9 mouse cellular contexts compared by ENCODE assay signal in genomic region chr5:105655100-105655734, GRCm38 (mm10). TPM values are rescaled to one million over a fixed set of nuclear protein-coding genes. Genes with fewer than 3 reads are reported as not detected.
DNase-seq lines count a peak whose midpoint lies in the region; ATAC-seq and TF ChIP-seq lines count a peak whose summit lies in the region.
"Had no signal": no experiment of that assay in that cellular context is flagged by ENCODE, and none has a peak within 500 bp of the region (broad histone marks: within the 10 kb centered on the region; RNA-seq: fewer than 3 reads in every experiment).

No protein-coding gene starts in this region.

- H3K4me2 ChIP-seq in heart, postnatal 0 days (ENCODE audit: low read depth, low read length), result no peak overlapping the region
- H3K4me2 ChIP-seq in hindbrain, embryonic 12.5 days (replicated peaks), result no peak overlapping the region
- no peak overlapping the region for H3K4me2 ChIP-seq in midbrain, embryonic 15.5 days

- no peak overlapping the region for H3K27ac ChIP-seq in heart, postnatal 0 days (ENCODE audit: low read depth)
- no peak overlapping the region for H3K27ac ChIP-seq in hindbrain, embryonic 12.5 days
- H3K27ac ChIP-seq in midbrain, embryonic 15.5 days, result no peak overlapping the region

- WGBS in heart, postnatal 0 days, result 70% methylated on average over 12 of the region's 12 CpGs
- 72% methylated on average over 12 of the region's 12 CpGs for WGBS in hindbrain, embryonic 12.5 days
- 66% methylated on average over 12 of the region's 12 CpGs for WGBS in midbrain, embryonic 15.5 days

- H3K9me3 ChIP-seq in heart, postnatal 0 days (replicated peaks; ENCODE audit: control insufficient read depth, low read length), result no peaks in the 10 kb centered on the region
- H3K9me3 ChIP-seq in hindbrain, embryonic 12.5 days (replicated peaks), result no peaks in the 10 kb centered on the region
- no peaks in the 10 kb centered on the region for H3K9me3 ChIP-seq in midbrain, embryonic 15.5 days

- no peak overlapping the region for H3K4me3 ChIP-seq in heart, postnatal 0 days (ENCODE audit: low read depth, low read length)
- no peak overlapping the region for H3K4me3 ChIP-seq in hindbrain, embryonic 12.5 days
- H3K4me3 ChIP-seq in midbrain, embryonic 15.5 days, result no peak overlapping the region

- peaks cover 2% of the 10 kb centered on the region; the same call in 1 of the 2 replicates for H3K4me1 ChIP-seq in heart, postnatal 0 days (ENCODE audit: control insufficient read depth, insufficient read depth)
- peaks cover 3% of the 10 kb centered on the region; the same call in 1 of the 2 replicates for H3K4me1 ChIP-seq in hindbrain, embryonic 12.5 days
- H3K4me1 ChIP-seq in midbrain, embryonic 15.5 days, result peaks cover 6% of the 10 kb centered on the region; the same call in 1 of the 2 replicates

- no peaks in the 10 kb centered on the region for H3K36me3 ChIP-seq in heart, postnatal 0 days (replicated peaks; ENCODE audit: control insufficient read depth, insufficient read depth, low read length)
- H3K36me3 ChIP-seq in hindbrain, embryonic 12.5 days, result no peaks in the 10 kb centered on the region
- H3K36me3 ChIP-seq in midbrain, embryonic 15.5 days (replicated peaks), result no peaks in the 10 kb centered on the region

- H3K9ac ChIP-seq in heart, postnatal 0 days (replicated peaks; ENCODE audit: low read depth, low read length), result 0 out of 2 replicates have a peak overlapping the region, but pooled peaks have one; percentile 6
- H3K9ac ChIP-seq in hindbrain, embryonic 12.5 days, result no peak overlapping the region
- no peak overlapping the region for H3K9ac ChIP-seq in midbrain, embryonic 15.5 days

- no peaks in the 10 kb centered on the region for H3K27me3 ChIP-seq in heart, postnatal 0 days (ENCODE audit: control insufficient read depth, insufficient read depth, low read length)
- H3K27me3 ChIP-seq in hindbrain, embryonic 12.5 days, result no peaks in the 10 kb centered on the region
- no peaks in the 10 kb centered on the region for H3K27me3 ChIP-seq in midbrain, embryonic 15.5 days (replicated peaks)
- H3K27me3 ChIP-seq: CH12.LX had no signal

- ATAC-seq in heart, postnatal 0 days (ENCODE audit: insufficient read depth, low read depth), result no peak
- peak; percentile 64 for ATAC-seq in hindbrain, embryonic 12.5 days (ENCODE audit: low FRiP score)
- peak; percentile 71 for ATAC-seq in midbrain, embryonic 15.5 days (replicated peaks)

- no peak for TF ChIP-seq CTCF in heart, postnatal 0 days (IDR thresholded peaks at IDR 0.05; ENCODE audit: low read depth)
- no peak for TF ChIP-seq CTCF in brain, embryonic 14.5 days (IDR thresholded peaks at IDR 0.05; ENCODE audit: borderline replicate concordance, extremely low read depth, insufficient read depth, insufficient read length)

- no peak for TF ChIP-seq EP300 in heart, postnatal 0 days (IDR thresholded peaks at IDR 0.05; ENCODE audit: low read depth)

- DNase-seq in heart, postnatal 0 days (ENCODE audit: low spot score), result no peak
- DNase-seq in heart, adult 18-20 months, result no peak
- DNase-seq in brain, embryonic 14.5 days (ENCODE audit: low read depth), result peak; percentile 43
- DNase-seq in kidney, postnatal 4 days, result no peak
- DNase-seq in ovary, postnatal 14 days (ENCODE audit: low spot score), result no peak
- no peak for DNase-seq in cerebellum, adult 11-12 months

- no peak for TF ChIP-seq POLR2A in brain, embryonic 14.5 days (IDR thresholded peaks at IDR 0.05; ENCODE audit: borderline replicate concordance, extremely low read depth, insufficient read depth, insufficient read length, poor library complexity, severe bottlenecking)

RNA-seq across cellular contexts. Expression of gene Lrrc8d, which starts 44.6 kb away (rescaled TPM):
- 5.5 and 8.8 TPM in 2 replicates for total RNA-seq in heart, postnatal 0 days (2014; rRNA removed; ENCODE audit: low replicate concordance)
- polyA plus RNA-seq in heart, postnatal 0 days (2015; fragmentation: Nextera tagmentation; extraction: Ambion mirVana), result 8.5 and 10.0 TPM in 2 replicates
- total RNA-seq in heart, adult 18-20 months (2021), result 1 to 10 TPM; 8.1 to 8.8 TPM
- polyA plus RNA-seq in brain, embryonic 14.5 days (2012; rRNA removed), result 9.3 and 25.4 TPM in 2 replicates
- polyA plus RNA-seq in hindbrain, embryonic 12.5 days (2016; fragmentation: Nextera tagmentation; extraction: Ambion mirVana), result 35.0 and 35.9 TPM in 2 replicates
- 32.5 and 37.1 TPM in 2 replicates for polyA plus RNA-seq in midbrain, embryonic 15.5 days (2015; fragmentation: Nextera tagmentation; extraction: Ambion mirVana)
